Mouse (Mus musculus): Measurements from ENCODE around the gene Vrk2. TPM values are rescaled to one million over a fixed set of nuclear protein-coding genes. Genes with fewer than 3 reads are reported as not detected.

Gene Vrk2
- 20.9 and 21.5 TPM in 2 replicates for polyA plus RNA-seq (2015; fragmentation: Nextera tagmentation; extraction: Ambion mirVana)

DNA sequence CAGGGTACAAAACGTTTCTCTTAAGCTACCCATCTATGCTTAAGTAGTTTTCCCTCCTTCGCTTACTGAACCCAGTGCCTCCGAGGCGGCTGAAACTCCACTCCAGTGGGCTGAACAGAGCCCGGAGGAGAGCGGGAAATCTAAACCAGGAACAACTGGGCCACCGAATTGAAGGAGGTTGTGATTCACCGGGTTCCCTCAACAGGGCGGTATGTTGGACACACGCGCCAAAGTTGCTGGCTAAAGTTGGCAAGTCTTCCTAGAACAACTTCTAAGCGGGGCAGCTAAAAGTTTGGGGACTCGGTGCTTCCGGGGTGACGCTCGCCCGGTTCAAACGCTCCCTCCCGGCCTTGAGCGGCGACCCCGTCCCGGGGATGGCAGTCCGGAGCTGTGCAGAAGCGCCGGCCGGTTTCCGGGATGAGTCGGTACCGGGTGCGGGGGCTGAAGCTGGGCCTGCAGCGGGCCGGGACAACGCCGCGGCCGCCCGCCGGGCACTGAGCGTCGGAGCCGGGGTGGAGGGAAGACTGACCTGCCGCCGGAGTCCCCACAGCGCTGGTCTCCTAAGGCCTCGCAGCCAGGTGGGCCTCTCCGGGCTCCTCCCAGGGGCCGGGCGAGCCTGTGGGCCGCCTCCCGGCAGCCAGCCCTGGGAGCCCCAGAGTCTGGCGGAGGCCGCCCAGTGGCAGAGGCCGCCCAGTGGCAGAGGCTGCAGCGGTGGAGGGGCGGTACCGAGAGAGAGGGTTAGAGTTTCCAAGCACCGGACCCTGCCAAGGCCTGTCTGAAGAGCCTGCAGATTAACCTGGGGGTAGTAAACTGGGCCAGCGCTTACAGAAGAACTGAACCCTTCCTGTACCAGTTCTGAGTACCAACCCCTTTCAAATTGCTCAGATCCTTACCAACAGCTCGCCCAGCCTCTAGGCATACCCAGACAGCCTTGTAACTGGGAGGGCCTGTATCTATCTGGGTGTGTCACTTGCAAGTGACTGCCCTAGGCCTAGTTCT, at the start of gene Vrk2, which contains the start of gene Gm6899:
TSS of gene Vrk2 (minus strand) at position 939 of the 999 bp plus-strand sequence.
TSS of gene Gm6899 (plus strand) at position 181 of the 999 bp plus-strand sequence.
- no peaks in the 10 kb centered on the region for H3K9me3 ChIP-seq (replicated peaks; ENCODE audit: control insufficient read depth, low read length)
- peak within 1 kb of the TSS; percentile 55 for H3K4me2 ChIP-seq (ENCODE audit: low read depth, low read length)
- peaks cover 10% of the 10 kb centered on the region; the same call in 1 of the 2 replicates for H3K4me1 ChIP-seq (ENCODE audit: control insufficient read depth, insufficient read depth, low read length)
- no peaks in the 10 kb centered on the region for H3K27me3 ChIP-seq (ENCODE audit: control insufficient read depth, insufficient read depth, low read length)
- peak within 1 kb of the TSS; percentile 81 for H3K4me3 ChIP-seq (replicated peaks; ENCODE audit: low read length)
- ATAC-seq (ENCODE audit: insufficient read depth, low FRiP score), result peak; percentile 99
- no peaks in the 10 kb centered on the region for H3K36me3 ChIP-seq (ENCODE audit: control insufficient read depth, insufficient read depth, low read length)
- H3K9ac ChIP-seq (ENCODE audit: low read length), result peak within 1 kb of the TSS; percentile 91
- WGBS, result under 1% methylated on average over 60 of the region's 60 CpGs
- H3K27ac ChIP-seq (ENCODE audit: low read length), result peak within 1 kb of the TSS; percentile 93

DNA sequence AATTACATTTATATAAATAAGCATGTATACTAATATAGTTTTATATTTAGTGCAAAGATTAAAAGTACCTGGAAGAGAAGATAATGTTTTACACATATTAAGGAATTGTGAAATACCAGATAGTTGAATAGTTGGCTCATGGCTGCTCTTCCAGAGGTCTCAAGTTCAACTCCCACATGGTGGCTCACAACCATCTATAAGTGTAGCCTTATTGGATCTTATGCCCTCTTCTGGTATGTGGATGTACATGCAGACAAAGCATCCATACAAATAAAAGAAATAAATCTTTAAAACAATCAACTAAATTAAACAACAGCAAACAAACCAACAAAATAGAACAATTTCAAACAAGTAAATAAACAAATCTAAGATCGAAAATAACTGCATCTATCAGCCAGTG, 48.3 kb upstream of the Vrk2 start:
- no peaks in the 10 kb centered on the region for H3K4me1 ChIP-seq (ENCODE audit: control insufficient read depth, insufficient read depth, low read length)
- no peak overlapping the region for H3K4me3 ChIP-seq (replicated peaks; ENCODE audit: low read length)
- 86% methylated on average over 1 of the region's 1 CpGs for WGBS
- H3K27me3 ChIP-seq (ENCODE audit: control insufficient read depth, insufficient read depth, low read length), result no peaks in the 10 kb centered on the region
- no peak overlapping the region for H3K27ac ChIP-seq (ENCODE audit: low read length)
- ATAC-seq (ENCODE audit: insufficient read depth, low FRiP score), result no peak
- no peaks in the 10 kb centered on the region for H3K9me3 ChIP-seq (replicated peaks; ENCODE audit: control insufficient read depth, low read length)
- no peak overlapping the region for H3K9ac ChIP-seq (ENCODE audit: low read length)
- no peak overlapping the region for H3K4me2 ChIP-seq (ENCODE audit: low read depth, low read length)
- no peaks in the 10 kb centered on the region for H3K36me3 ChIP-seq (ENCODE audit: control insufficient read depth, insufficient read depth, low read length)

DNA sequence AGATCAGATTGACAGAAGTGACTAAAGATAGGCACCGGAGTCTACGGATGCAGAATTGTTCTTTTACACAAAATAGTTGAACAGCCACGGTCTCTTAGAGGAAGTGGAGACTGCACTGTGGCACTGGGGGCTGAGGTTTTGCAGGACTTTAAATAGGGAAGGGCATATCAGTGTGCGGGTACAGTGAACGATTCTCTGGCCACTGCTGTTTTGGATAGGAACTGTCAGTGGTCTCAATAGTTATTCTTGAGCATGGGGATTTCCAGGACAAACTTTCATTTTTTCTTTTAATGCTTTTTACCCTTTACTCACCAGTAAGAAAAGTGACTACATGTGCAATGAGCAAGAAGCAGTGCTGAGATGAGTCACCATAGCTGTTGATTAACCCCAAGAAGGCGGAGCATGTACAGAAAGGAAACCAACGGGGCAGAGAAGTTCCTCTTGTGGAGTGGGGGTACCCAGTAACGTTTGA, 46.6 kb upstream of the Vrk2 start:
- H3K27me3 ChIP-seq (ENCODE audit: control insufficient read depth, insufficient read depth, low read length), result no peaks in the 10 kb centered on the region
- no peak overlapping the region for H3K4me3 ChIP-seq (replicated peaks; ENCODE audit: low read length)
- H3K27ac ChIP-seq (ENCODE audit: low read length), result no peak overlapping the region
- no peak overlapping the region for H3K4me2 ChIP-seq (ENCODE audit: low read depth, low read length)
- no peaks in the 10 kb centered on the region for H3K9me3 ChIP-seq (replicated peaks; ENCODE audit: control insufficient read depth, low read length)
- H3K36me3 ChIP-seq (ENCODE audit: control insufficient read depth, insufficient read depth, low read length), result no peaks in the 10 kb centered on the region
- H3K4me1 ChIP-seq (ENCODE audit: control insufficient read depth, insufficient read depth, low read length), result no peaks in the 10 kb centered on the region
- WGBS, result 60% methylated on average over 8 of the region's 8 CpGs
- no peak overlapping the region for H3K9ac ChIP-seq (ENCODE audit: low read length)
- ATAC-seq (ENCODE audit: insufficient read depth, low FRiP score), result peak; percentile 60; the same call in 1 of the 2 replicates

DNA sequence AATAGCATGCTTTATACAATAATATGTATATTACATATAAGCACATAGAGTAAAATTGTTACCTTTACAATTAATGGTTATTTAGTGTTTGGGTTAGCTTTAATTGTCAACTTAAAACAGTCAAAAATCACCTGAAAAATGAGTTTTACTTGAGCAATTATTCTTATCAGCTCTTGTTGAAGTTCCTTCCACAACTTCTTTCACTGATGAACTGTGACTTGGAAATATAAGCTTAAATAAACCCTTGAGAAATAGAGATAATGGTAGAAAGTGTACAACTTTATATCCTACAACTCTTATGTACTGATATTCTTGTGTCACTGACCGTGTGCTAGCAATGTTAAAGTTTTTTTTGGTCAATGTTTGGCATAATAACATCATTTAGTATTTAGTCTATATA, 42.4 kb upstream of the Vrk2 start:
- Histone ChIP-seq H3K27ac (ENCODE audit: low read length) (no peak overlapping the region), H3K4me2 (ENCODE audit: low read depth, low read length) (no peak overlapping the region), H3K36me3 (ENCODE audit: control insufficient read depth, insufficient read depth, low read length) (no peaks in the 10 kb centered on the region), H3K9me3 (replicated peaks; ENCODE audit: control insufficient read depth, low read length) (no peaks in the 10 kb centered on the region), H3K4me3 (replicated peaks; ENCODE audit: low read length) (no peak overlapping the region), H3K27me3 (ENCODE audit: control insufficient read depth, insufficient read depth, low read length) (no peaks in the 10 kb centered on the region), H3K4me1 (ENCODE audit: control insufficient read depth, insufficient read depth, low read length) (no peaks in the 10 kb centered on the region), H3K9ac (ENCODE audit: low read length) (no peak overlapping the region)
- WGBS, result 77% methylated on average over 1 of the region's 1 CpGs
- ATAC-seq (ENCODE audit: insufficient read depth, low FRiP score), result no peak

- H3K9me3 ChIP-seq (replicated peaks; ENCODE audit: control insufficient read depth, low read length), result no peaks in the 10 kb centered on the region
- no peaks in the 10 kb centered on the region for H3K4me1 ChIP-seq (ENCODE audit: control insufficient read depth, insufficient read depth, low read length)
- H3K27me3 ChIP-seq (ENCODE audit: control insufficient read depth, insufficient read depth, low read length), result no peaks in the 10 kb centered on the region
- no peak for ATAC-seq (ENCODE audit: insufficient read depth, low FRiP score)
- 77% methylated on average over 5 of the region's 5 CpGs for WGBS
- H3K36me3 ChIP-seq (ENCODE audit: control insufficient read depth, insufficient read depth, low read length), result no peaks in the 10 kb centered on the region
- H3K4me3 ChIP-seq (replicated peaks; ENCODE audit: low read length), result no peak overlapping the region
- H3K27ac ChIP-seq (ENCODE audit: low read length), result no peak overlapping the region
- no peak overlapping the region for H3K4me2 ChIP-seq (ENCODE audit: low read depth, low read length)
- no peak overlapping the region for H3K9ac ChIP-seq (ENCODE audit: low read length)
These were observed 28.9 kb upstream of the Vrk2 start for GRCm38 (mm10) chr11:26622727-26623126.

- no peak overlapping the region for H3K4me2 ChIP-seq (ENCODE audit: low read depth, low read length)
- H3K36me3 ChIP-seq (ENCODE audit: control insufficient read depth, insufficient read depth, low read length), result no peaks in the 10 kb centered on the region
- no peak overlapping the region for H3K27ac ChIP-seq (ENCODE audit: low read length)
- no peak overlapping the region for H3K9ac ChIP-seq (ENCODE audit: low read length)
- 85% methylated on average over 2 of the region's 2 CpGs for WGBS
- no peak overlapping the region for H3K4me3 ChIP-seq (replicated peaks; ENCODE audit: low read length)
- H3K9me3 ChIP-seq (replicated peaks; ENCODE audit: control insufficient read depth, low read length), result no peaks in the 10 kb centered on the region
- no peak for ATAC-seq (ENCODE audit: insufficient read depth, low FRiP score)
- no peaks in the 10 kb centered on the region for H3K4me1 ChIP-seq (ENCODE audit: control insufficient read depth, insufficient read depth, low read length)
- H3K27me3 ChIP-seq (ENCODE audit: control insufficient read depth, insufficient read depth, low read length), result no peaks in the 10 kb centered on the region
These were observed 24.9 kb upstream of the Vrk2 start for GRCm38 (mm10) chr11:26618475-26619223.

GRCm38 (mm10) chr11:26608795-26609194, 15.0 kb upstream of the Vrk2 start:
- H3K9ac ChIP-seq (ENCODE audit: low read length), result no peak overlapping the region
- H3K9me3 ChIP-seq (replicated peaks; ENCODE audit: control insufficient read depth, low read length), result no peaks in the 10 kb centered on the region
- H3K27me3 ChIP-seq (ENCODE audit: control insufficient read depth, insufficient read depth, low read length), result no peaks in the 10 kb centered on the region
- H3K4me2 ChIP-seq (ENCODE audit: low read depth, low read length), result no peak overlapping the region
- no peak overlapping the region for H3K27ac ChIP-seq (ENCODE audit: low read length)
- no peak overlapping the region for H3K4me3 ChIP-seq (replicated peaks; ENCODE audit: low read length)
- ATAC-seq (ENCODE audit: insufficient read depth, low FRiP score), result no peak
- 66% methylated on average over 10 of the region's 10 CpGs for WGBS
- H3K36me3 ChIP-seq (ENCODE audit: control insufficient read depth, insufficient read depth, low read length), result no peaks in the 10 kb centered on the region
- H3K4me1 ChIP-seq (ENCODE audit: control insufficient read depth, insufficient read depth, low read length), result no peaks in the 10 kb centered on the region

- H3K27ac ChIP-seq (ENCODE audit: low read length), result no peak overlapping the region
- no peaks in the 10 kb centered on the region for H3K4me1 ChIP-seq (ENCODE audit: control insufficient read depth, insufficient read depth, low read length)
- H3K36me3 ChIP-seq (ENCODE audit: control insufficient read depth, insufficient read depth, low read length), result no peaks in the 10 kb centered on the region
- no peaks in the 10 kb centered on the region for H3K27me3 ChIP-seq (ENCODE audit: control insufficient read depth, insufficient read depth, low read length)
- no peak overlapping the region for H3K4me2 ChIP-seq (ENCODE audit: low read depth, low read length)
- no peak for ATAC-seq (ENCODE audit: insufficient read depth, low FRiP score)
- H3K9me3 ChIP-seq (replicated peaks; ENCODE audit: control insufficient read depth, low read length), result no peaks in the 10 kb centered on the region
- H3K9ac ChIP-seq (ENCODE audit: low read length), result no peak overlapping the region
- WGBS, result 90% methylated on average over 1 of the region's 1 CpGs
- no peak overlapping the region for H3K4me3 ChIP-seq (replicated peaks; ENCODE audit: low read length)
These were observed 10.4 kb upstream of the Vrk2 start for GRCm38 (mm10) chr11:26604061-26604655.
